Mouse (Mus musculus) embryonic fibroblast, embryonic 13.5 days (primary cell): ENCODE data around the gene Pgap3. TPM values are rescaled to one million over a fixed set of nuclear protein-coding genes. Genes with fewer than 3 reads are reported as not detected.
A peak's percentile ranks its signal among the peaks of the same experiment; 100 is the strongest.

Source experiments
- H3K27ac ChIP-seq: 2 replicates; pipeline ENCODE4 v1.5.1; 2012; ENCODE audit warnings: low read length, control low read depth, inconsistent platforms; ENCODE audit not compliant: insufficient read depth
- H3K4me1 ChIP-seq: 2 replicates; pipeline ENCODE4 v1.6.1; 2011; ENCODE audit warnings: low read length; ENCODE audit not compliant: control insufficient read depth, insufficient read depth
- H3K4me3 ChIP-seq: 2 replicates; pipeline ENCODE4 v1.5.1; 2011; ENCODE audit warnings: mild to moderate bottlenecking, control low read depth, low read length; ENCODE audit not compliant: insufficient read depth
- CTCF ChIP-seq: IDR thresholded peaks from 2 replicates; pipeline ENCODE4 v1.5.1; 2011; ENCODE audit warnings: mild to moderate bottlenecking, control low read depth, low read length, moderate library complexity, borderline replicate concordance; ENCODE audit not compliant: insufficient read depth
- POLR2A ChIP-seq: IDR thresholded peaks from 2 replicates; pipeline ENCODE4 v1.6.1; 2011; ENCODE audit warnings: low read depth, mild to moderate bottlenecking, control low read depth, low read length, moderate library complexity
- polyA plus RNA-seq: library from polyadenylated mRNA; stranded (reverse); fragments of >200 nt; gene quantifications from 2 replicates; pipeline ENCODE4 v1.2.4, GENCODE M21; 2011; ENCODE audit warnings: low read depth; ENCODE audit not compliant: missing spikeins, insufficient read length

Gene Pgap3
- polyA plus RNA-seq, 1 experiment, result 4.1 TPM

GRCm38 (mm10) chr11:98348083-98348961, 52.0 kb downstream of the Pgap3 start, which contains the start of gene Ppp1r1b:
TSS of gene Ppp1r1b (plus strand) at chr11:98348404.
- Histone ChIP-seq H3K4me3 (peak within 1 kb of the TSS; percentile 39), H3K4me1 (peaks cover 2% of the 10 kb centered on the region; the same call in 1 of the 2 replicates)
- TF ChIP-seq CTCF (no peak), POLR2A (no peak)

DNA sequence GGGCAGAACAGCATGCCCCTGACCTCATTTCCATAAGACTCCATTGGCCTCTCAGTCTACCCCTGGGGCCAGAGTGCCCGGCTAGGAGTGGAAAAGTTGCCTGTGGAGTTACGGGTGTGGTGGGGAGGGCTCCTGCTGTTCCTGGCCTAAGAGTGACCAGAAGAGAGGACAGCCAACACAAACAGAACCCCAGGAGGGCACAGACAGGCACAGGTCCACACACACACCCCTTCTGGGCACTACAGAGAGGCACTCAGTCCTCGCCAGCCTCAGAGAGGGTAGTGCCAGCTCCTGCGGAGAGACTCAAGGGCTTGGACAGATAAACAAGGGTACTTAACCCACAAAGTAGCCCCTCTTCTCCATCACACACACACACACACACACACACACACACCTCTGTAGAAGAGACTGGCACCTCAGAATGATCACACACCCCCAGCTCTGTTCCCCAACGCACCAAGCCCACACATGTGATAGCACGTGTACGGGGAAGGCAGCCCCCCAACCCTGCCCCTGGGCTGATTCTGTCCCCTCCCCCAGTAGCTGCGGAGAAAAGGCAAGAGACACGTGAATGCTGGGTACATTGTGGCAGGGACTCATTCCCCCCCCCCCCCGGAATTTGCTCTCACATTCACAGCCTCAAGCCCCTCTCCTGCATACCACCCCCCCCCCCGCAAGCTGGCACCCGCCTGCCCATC, 52.8 kb downstream of the Pgap3 start:
- Histone ChIP-seq H3K4me3 (no peak overlapping the region), H3K27ac (no peak overlapping the region), H3K4me1 (peaks cover 2% of the 10 kb centered on the region; the same call in 1 of the 2 replicates)
- TF ChIP-seq CTCF (no peak), POLR2A (no peak)

More at GRCm38 (mm10) chr11:98348083-98348961, 52.0 kb downstream of the Pgap3 start, which contains the start of gene Ppp1r1b:
- H3K27ac ChIP-seq, result no peak within 1 kb of the TSS

DNA sequence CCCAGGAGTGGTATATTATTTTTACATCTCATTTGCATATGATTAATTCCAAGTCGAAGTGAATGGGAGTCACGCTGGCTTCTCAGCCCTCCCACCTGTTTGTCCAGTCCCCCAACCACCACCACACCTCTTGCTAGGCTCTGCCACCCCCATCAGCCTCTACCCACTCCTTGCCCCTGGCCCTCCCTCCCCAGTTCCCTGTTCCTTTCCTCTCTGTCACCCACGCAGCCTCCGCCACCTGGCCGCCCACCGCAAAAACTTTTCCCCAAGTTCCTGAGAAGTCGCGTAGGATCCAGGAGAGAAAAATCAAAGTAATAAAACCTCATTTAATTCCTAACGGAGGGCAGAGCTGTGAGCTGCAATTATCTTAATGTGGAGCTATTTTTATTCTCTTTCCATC, 54.1 kb downstream of the Pgap3 start:
- peaks cover 2% of the 10 kb centered on the region; the same call in 1 of the 2 replicates for H3K4me1 ChIP-seq
- no peak for TF ChIP-seq CTCF
- no peak for TF ChIP-seq POLR2A
- no peak overlapping the region for H3K27ac ChIP-seq
- no peak overlapping the region for H3K4me3 ChIP-seq

GRCm38 (mm10) chr11:98345253-98345652, 55.0 kb downstream of the Pgap3 start:
- Histone ChIP-seq H3K27ac (no peak overlapping the region), H3K4me3 (no peak overlapping the region), H3K4me1 (peaks cover 2% of the 10 kb centered on the region; the same call in 1 of the 2 replicates)
- TF ChIP-seq CTCF (peak; percentile 81), POLR2A (no peak)

DNA sequence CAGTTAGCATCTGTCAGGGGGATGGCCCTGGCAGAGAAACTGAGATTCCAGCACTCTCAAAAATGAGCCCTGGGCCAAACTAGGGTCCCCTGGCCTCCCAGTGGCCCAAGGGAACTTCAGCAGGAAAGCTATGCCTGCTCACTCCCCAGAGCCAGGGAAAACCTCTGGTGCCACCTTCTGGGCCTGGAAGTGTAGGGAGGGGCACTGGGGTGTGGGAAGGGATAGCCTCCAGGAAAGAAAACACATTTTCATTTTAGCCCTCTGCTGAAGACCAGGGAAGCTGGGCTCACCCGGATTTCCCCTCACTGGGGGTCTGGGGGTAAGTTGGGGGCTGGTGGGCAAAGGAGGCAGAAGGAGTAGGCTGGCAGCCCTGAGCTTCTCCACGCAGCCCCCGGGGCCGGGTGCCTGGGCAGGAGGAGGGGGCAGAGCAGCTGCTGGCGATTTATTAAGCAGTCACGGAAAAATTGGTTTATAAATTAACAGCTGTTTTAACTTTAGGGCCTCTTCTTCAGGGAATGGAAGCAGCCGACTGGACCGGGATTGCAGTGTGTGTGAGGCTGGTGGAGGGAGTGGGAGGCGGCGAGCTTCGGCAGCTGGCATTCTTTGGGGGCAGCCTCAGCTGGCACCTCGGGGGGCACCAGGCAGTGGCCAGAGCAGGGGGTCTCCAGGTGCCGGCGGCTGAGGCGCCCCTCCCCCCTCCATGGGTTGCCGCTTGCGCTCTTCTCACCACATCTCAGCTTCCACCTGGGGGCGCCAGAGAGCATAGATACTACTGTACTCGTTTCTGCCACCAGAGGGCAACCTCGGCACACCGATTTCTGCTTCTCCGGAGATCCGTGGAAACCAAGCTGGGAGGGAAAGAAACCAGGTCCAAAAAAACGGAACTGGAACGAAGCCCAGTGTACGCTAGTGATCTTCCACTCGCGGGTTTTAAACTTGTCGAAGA, 58.0 kb downstream of the Pgap3 start:
- TF ChIP-seq POLR2A, result no peak
- TF ChIP-seq CTCF, result peak; percentile 99
- no peak overlapping the region for H3K4me3 ChIP-seq
- H3K27ac ChIP-seq, result no peak overlapping the region
- no peaks in the 10 kb centered on the region for H3K4me1 ChIP-seq

DNA sequence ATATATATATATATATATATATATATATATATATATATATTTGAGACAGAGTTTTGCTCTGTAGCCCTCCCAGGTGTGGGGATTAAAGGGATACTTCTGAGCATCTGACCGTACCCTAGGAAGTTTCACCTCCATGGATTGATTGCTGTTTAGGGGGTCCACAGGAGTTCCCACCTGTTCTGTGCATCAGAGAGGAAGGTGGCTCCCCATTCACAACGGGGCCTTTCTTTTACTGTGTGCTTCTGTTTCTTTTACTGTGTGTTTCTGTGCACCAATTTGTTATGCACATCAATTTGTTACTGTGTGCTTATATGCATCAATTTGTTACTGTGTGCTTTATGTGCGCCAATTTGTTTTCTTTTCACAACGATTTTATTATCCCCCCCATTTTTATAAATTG, 59.1 kb downstream of the Pgap3 start:
- no peak for TF ChIP-seq CTCF
- no peak for TF ChIP-seq POLR2A
- Histone ChIP-seq H3K27ac (no peak overlapping the region), H3K4me1 (no peaks in the 10 kb centered on the region), H3K4me3 (no peak overlapping the region)

- TF ChIP-seq POLR2A, result no peak
- no peak for TF ChIP-seq CTCF
- Histone ChIP-seq H3K27ac (no peak overlapping the region), H3K4me3 (no peak overlapping the region), H3K4me1 (no peaks in the 10 kb centered on the region)
These were observed 59.7 kb downstream of the Pgap3 start for GRCm38 (mm10) chr11:98340597-98340996.

DNA sequence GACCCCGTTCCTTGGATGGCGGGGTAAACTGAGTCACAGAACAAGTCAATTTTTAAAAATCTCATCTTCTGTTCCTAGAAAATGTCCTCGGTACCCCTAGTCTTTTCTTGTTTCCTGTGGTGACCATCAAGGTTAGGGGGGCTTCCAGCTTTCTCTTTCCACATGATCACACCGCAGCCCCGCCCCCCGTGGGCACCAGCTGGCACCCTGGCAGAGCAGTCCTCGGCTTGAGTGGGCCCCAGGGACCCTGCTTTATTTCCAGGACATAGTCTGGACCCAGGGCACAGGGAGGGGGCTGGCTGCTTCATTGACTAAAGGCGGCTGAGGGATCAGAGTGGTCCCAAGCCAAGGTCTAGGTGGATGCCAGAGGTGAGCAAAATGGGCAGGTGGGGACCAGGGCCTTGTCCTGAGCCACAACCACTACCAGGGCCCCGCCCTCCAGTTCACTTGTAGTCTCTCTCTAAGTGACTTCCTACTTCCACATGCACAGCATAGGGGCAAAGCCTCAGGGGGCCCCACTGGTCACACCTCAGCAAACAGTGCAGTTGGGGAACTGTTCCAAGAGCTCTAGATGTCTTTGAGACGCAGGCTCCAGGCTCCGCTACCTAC, 60.5 kb downstream of the Pgap3 start:
- no peak overlapping the region for H3K4me3 ChIP-seq
- H3K4me1 ChIP-seq, result no peaks in the 10 kb centered on the region
- TF ChIP-seq POLR2A (no peak), CTCF (no peak)
- no peak overlapping the region for H3K27ac ChIP-seq

DNA sequence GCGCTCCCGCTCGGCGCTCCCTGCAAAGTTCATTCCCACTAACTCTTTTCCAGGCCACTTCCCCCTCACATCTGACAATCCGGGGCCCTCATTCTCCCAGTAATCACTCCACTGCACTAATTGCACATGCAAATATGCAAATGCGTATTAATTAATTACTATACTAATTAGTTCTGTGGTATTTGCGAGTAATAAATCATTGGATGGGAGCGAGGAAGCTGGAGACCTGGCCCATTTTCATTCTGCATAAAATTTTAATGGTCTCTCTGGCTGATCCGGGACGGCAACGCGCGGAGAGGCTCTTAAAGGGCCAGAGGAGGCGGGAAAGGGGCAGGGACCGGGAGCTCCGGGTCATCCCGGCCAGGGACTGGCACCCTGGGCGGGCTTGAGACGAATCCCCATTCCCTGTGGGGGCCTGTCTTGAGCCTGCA, 61.2 kb downstream of the Pgap3 start:
- Histone ChIP-seq H3K4me3 (peak overlapping the region; percentile 26), H3K4me1 (no peaks in the 10 kb centered on the region), H3K27ac (no peak overlapping the region)
- no peak for TF ChIP-seq CTCF
- TF ChIP-seq POLR2A, result no peak

Other genes starting within 250 kb of the Pgap3 start
- gene Med1, start 207.2 kb downstream of the Pgap3 start, polyA plus RNA-seq, result 52.2 and 59.7 TPM in 2 replicates
- 41.8 and 42.0 TPM in 2 replicates for gene Cdk12, start 197.4 kb downstream of the Pgap3 start, polyA plus RNA-seq
- gene Neurod2, start 70.8 kb downstream of the Pgap3 start, polyA plus RNA-seq, result not detected in 2 replicates
- not detected in 2 replicates for gene Ppp1r1b, start 52.1 kb downstream of the Pgap3 start, polyA plus RNA-seq
- gene Stard3, start 42.1 kb downstream of the Pgap3 start, polyA plus RNA-seq, result 14.9 and 18.5 TPM in 2 replicates
- not detected in 2 replicates for gene Tcap, start 16.7 kb downstream of the Pgap3 start, polyA plus RNA-seq
- not detected in 2 replicates for gene Pnmt, start 14.0 kb downstream of the Pgap3 start, polyA plus RNA-seq
- gene Erbb2, start 12.0 kb upstream of the Pgap3 start, polyA plus RNA-seq, result 15.3 and 17.8 TPM in 2 replicates
- gene Mien1, start 38.5 kb upstream of the Pgap3 start, polyA plus RNA-seq, result 47.2 and 54.3 TPM in 2 replicates
- gene Grb7, start 45.9 kb upstream of the Pgap3 start, polyA plus RNA-seq, result not detected in 2 replicates
- gene Ikzf3, start 145.5 kb upstream of the Pgap3 start, polyA plus RNA-seq, result not detected in 2 replicates
- not detected in 2 replicates for gene Zpbp2, start 150.6 kb upstream of the Pgap3 start, polyA plus RNA-seq
- gene Ormdl3, start 186.9 kb upstream of the Pgap3 start, polyA plus RNA-seq, result 47.7 and 51.9 TPM in 2 replicates
- not detected in 2 replicates for gene Lrrc3c, start 197.8 kb upstream of the Pgap3 start, polyA plus RNA-seq
- 7.2 and 8.9 TPM in 2 replicates for gene Gm12355, start 225.2 kb upstream of the Pgap3 start, polyA plus RNA-seq
- gene Gsdma3, start 225.9 kb upstream of the Pgap3 start, polyA plus RNA-seq, result not detected in 2 replicates
- gene Gsdma2, start 246.3 kb upstream of the Pgap3 start, polyA plus RNA-seq, result not detected in 2 replicates